Mouse (Mus musculus) kidney, adult 11 months (tissue): ENCODE results near the gene Gmnn.
"Not testable (repeated sequence)": the region's sequence is repeated elsewhere in the genome, so short reads cannot be mapped to it uniquely, and the experiment has no call there.

Experiments
- DNase-seq: peaks from one replicate; pipeline ENCODE4 v3.0.0; 2022

Gene Gmnn

DNA sequence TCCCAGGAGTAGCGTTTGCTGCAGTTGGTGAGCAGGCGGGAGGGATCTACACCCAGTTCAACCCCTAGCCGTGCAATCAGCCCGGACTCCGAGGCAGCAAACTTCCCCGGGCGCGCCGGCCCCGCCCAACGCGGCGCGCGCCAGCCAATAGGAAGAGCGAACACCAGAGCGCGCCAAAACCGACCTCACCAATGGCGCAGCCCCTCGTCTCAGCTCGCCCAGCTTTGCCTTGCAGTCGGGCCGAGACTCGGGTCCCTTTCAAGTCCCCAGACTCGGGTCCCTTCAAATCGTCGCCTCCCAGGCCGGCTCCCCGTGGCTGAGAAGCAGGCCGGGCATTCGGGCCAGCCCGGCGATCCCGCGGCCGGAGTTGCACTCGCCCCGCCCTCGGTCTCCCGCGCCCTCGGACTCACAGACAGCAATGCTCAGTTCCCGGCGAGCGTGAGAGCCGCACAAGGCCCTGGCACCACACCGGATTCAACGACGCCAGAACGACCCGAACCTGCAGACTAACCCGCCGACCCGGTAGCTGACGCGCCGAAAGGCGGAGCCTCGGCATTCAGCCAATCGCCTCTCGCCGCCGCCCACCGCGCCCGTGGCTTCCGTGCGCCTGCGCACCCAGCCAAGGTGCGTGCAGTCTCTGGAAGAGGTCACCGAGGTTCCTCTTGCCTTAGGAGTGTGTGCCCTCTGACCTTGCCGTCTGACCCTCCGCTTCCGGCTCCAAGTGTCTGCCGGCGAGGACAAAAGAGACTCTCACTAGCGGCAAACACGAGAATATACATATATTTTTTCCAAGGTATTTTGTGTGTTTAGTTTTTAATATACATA is at the start of gene Gmnn:
Gmnn (minus strand) TSS at position 521 of the 825 bp plus-strand sequence.
- peak; percentile 86 for DNase-seq

GRCm38 (mm10) chr13:24806079-24806478 is 44.4 kb upstream of the Gmnn start:
- peak; percentile 43 for DNase-seq

- DNase-seq, result no peak
Measured at GRCm38 (mm10) chr13:24803196-24803595, 41.5 kb upstream of the Gmnn start.

DNA sequence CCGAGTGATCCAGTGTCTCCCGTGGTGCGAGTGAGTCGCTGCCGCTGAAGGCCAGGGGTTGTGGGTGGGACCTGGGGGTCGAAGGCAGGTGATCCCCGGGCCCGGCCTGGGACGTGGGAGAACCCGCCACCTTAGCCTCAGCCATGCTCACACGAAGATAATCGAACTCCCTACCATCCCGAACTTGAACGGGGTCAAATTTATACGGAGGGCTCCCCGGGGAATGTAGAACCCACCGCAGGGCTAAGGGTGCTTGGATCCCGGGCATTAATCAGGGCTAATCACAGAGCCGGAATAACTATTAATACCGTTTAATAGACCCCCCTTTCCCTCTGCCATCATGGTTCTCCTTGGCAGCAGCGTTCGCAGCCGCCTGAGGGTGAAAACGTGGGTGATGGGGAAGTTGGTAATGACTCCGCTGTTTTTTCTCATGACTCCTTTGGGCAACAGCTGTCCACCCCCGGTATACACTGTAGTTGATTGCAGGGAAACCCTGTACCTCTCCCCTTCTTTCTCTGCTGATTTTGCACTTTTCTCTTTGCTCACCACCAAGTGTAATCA is 40.5 kb upstream of the Gmnn start:
- peak; percentile 39 for DNase-seq

DNA sequence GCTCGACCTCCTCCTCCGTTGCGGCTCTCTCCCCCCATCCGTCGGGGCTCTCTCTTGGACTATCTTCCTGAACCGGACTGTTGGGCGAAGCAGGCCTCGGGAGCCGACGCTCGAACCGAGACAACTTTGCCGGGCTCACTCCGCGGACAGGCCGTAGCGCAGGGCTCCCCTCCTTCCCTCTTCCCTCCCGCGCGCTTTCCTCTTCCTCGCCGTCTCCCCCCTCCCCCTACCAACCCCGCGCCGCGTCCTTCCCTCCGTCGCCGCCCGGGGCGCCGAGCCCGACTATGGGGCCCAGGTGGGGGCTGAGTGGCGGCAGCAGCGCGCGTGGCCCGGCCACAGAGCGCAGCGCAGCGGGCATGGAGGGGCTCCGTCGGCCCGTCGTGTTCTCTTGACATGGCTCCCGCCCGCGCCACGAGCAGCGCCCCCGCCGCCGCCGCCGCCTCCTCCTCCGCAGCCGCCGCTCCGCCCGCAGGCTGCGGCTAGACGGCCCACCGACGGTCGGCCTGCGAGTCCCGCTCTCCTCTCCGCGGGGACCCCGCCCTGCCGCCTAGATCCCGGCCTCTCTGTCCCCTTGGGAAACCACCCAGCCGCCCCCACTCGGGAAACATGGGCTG is 39.7 kb upstream of the Gmnn start, which contains the start of gene BC005537:
BC005537 (plus strand) TSS at position 350 of the 614 bp plus-strand sequence.
- no peak for DNase-seq

DNA sequence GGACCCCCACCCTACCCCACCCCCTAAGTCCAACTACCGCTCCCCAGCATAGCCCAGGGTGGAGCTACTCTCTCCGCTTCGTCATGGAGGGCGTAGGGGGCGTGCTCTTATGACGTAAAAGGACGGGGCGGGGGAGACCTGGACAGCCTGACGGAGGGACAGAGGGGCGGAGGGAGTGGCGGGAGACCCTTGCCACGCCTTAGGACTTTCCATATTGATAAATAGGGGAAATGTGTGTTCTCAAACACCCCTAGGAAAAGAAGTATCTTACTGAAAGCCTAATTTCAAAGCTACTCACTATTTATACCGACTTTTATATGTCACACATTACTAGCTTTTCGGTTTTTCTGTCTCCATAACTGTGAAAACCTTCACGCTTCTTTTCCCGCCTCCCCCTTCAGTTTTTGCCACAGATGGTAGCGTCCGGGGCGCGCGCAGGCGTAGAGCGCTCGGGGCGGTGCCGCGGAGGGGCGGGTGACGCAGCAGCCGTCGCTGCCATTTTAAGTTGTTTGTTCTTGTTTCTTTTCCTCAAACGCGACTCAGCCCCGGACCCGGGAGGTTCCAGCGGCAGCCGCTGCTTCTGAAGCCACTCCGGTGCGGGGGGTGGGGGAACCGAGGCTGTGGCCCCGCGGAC is 39.1 kb upstream of the Gmnn start:
- peak; percentile 97 for DNase-seq

DNA sequence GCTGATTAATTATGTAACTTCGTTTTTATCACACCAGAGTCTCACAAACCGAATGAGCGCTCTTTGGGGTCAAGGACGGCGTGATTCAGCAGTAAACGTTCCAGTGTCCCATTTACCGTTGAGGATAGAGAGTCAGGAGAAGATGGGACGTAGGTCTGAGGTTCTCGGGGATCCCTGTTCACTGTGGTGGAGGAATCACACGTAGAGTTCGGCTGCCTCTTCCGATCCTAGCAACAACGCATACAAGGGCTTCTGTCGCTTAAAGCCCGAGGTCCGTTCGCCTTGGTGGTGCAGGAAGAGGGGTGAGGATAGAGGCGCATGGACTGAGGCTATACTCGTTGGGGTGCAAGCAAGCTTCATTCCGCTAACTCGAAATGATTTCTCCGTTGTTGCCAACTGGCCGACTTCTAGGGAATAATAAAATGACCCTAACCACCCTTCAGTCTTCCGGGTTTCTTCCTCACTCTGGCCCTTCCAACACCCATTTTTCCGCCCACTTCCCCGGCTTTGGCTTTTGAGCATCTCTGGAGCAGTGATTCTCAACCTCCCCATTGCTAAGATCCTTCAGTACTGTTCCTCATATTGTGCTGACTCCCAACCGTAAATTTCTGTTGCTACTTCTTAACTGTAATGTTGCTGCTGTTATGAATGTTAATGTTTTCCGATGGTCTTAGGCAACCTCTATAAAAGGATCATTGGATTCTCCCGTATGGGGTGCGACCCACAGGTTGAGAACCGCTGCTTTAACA is 38.4 kb upstream of the Gmnn start:
- DNase-seq, result peak; percentile 54

DNA sequence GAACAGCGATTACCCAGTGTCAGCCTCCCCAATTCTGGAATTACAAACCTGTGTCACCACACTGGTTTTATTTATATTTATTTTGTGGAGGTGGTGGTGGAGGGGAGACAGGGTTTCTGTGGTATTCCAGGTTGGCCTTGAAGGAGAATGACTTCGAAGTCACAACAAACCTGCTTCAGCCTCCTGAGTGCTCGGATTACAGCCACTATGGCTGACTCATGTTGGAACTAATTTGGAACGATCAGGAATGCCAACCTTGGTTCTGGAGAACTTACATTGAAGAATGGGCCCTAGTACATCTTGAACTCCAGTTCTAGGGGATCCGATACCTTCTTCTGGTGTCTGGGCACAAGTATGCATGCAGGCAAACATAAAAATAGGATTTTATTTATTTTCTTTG is 37.7 kb upstream of the Gmnn start:
- DNase-seq, result no peak

GRCm38 (mm10) chr13:24798686-24799085 is 37.0 kb upstream of the Gmnn start:
- DNase-seq, result no peak

GRCm38 (mm10) chr13:24792411-24793045 is 30.8 kb upstream of the Gmnn start:
- no peak for DNase-seq

GRCm38 (mm10) chr13:24791349-24791748 is 29.6 kb upstream of the Gmnn start:
- no peak for DNase-seq

DNA sequence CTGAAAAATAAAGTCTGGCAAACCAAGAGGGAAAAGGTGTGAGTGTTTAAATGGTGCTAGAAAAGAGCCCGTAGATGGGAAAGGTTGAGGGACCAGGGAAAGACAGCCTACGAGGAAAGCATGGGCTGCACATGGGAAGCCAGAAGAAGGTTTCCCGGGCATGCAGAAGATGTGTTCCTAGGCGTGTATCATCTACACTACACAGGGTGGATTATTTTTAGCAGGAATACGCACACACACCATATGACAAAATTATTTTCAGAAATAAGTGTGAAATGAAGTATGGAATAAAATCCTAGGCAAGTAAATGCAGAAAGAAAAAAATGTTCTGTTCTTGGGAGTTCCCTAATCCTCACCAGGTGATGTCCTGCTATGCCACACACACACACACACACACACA is 25.8 kb upstream of the Gmnn start:
- no peak for DNase-seq

- peak; percentile 71 for DNase-seq
Measured at GRCm38 (mm10) chr13:24786014-24786490, 24.3 kb upstream of the Gmnn start.

DNA sequence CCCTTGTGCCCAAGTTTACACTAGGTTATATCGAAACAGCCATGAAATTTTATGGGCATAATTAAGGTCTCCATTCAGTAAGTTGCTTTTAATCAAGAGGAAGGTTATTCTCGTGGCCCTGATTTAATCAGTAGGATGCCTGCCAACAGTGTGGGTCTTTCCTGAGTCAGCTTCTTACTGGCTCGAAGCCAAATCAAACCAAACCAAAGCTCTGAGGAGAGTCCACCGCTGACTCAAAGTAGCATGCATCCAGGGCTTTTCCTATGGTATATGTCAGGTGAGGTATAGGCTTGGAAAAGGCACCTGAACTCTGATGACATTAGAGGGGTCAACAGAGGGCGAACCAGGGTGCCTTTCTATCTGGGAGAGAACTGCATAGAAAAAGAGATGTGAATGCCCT is 20.2 kb upstream of the Gmnn start:
- DNase-seq, result no peak

- no peak for DNase-seq
Measured at GRCm38 (mm10) chr13:24778706-24779380, 17.1 kb upstream of the Gmnn start.

GRCm38 (mm10) chr13:24778026-24778425 is 16.3 kb upstream of the Gmnn start:
- no peak for DNase-seq

DNA sequence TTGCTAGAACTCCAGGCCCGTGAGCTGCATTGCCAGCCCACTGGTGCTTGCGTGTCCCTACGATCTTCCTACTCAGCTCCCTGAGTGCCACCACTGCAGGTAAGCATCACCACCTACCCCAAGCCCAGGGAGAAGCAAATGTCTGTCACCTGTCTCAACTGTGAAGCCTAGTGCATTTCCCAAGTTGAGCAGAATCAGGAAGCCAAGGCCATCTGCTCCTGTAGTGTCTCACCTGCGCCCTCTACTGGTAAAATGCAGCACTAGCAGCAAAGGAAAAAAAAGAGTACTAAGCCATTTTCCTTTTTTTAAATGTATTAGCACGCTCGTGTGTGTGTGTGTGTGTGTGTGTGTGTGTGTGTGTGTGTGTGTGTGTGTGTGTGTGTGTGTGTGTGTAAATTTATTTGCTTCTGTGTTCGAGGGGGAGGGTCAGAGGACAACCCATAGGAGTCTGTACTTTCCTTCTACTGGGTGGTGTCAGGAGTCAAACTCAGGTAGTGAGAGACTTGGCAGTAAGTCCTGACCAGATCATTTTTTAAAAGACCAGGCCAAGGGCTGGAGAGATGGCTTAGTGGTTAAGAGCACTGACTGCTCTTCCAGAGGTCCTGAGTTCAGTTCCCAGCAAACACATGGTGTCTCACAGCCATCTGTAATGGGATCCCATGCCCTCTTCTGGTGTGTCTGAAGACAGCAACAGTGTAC is 14.6 kb upstream of the Gmnn start:
- peak; percentile 31 for DNase-seq

DNA sequence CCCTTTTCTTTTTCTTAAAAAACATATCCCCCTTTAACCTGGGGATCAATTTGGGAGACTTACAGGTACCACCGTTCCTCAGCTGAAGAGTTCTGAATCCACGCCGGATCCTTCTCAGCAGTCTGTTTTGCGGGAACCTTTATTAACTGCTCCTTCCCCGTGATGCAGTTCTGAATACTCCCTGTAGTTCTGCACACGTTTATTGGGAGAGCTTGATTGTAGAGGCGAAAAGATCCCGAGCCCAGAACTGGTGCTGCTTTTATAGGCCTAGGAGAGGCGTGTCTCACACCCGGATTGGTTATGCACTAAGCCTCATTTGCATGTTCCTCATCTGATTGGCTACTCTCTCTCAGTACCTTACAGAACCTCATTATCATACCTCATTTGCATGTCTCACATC is 9.8 kb upstream of the Gmnn start:
- DNase-seq, result not testable (repeated sequence)

DNA sequence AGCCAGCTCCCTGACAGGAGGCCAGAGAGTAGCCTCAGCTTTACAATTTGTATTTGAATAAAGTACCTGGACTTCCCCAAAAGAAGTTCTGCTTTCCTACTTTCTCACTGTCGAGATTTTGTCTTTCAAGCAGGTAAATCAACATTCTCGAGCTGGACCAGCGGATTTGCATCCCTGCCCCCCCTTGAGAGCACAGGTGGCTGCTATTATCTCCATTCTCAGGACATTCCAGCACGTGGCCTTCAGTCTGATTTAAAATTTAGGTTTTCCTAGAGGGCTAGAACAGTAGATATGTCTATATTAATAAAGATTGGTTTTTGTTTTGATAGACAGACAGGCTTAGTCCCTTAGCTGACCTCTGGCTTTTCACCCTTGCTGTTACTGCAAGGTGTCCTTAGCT is 6.1 kb upstream of the Gmnn start:
- DNase-seq, result not testable (repeated sequence)

DNA sequence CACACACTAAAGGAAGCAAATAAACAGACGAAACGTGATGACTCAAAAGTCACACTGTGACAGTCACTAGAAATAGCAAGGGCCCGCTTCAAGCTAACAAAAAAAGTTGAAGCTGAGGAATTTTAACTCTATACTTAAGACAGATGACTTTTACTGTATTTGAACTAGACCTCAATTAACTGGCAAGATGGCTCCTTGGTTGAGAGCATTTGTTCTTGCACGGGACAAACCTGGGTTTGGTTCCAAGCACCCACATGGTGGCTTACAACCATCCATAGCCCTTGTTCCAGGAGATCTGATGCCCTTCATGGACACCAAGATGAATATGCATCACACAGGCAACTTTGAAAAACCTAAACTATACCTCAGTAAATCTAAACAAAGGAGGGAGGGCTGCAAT is 531 bp upstream of the Gmnn start:
- no peak for DNase-seq

GRCm38 (mm10) chr13:24761083-24761402 is 680 bp downstream of the Gmnn start:
- DNase-seq, result no peak
